Mouse (Mus musculus) common myeloid progenitor, adult 5-6 weeks (primary cell): ENCODE measurements around the gene Tmcc3. TPM values are rescaled to one million over a fixed set of nuclear protein-coding genes. Genes with fewer than 3 reads are reported as not detected.

Source experiments
- ATAC-seq: replicated peaks from 2 replicates; pipeline ENCODE4 v1.8.0; 2016; ENCODE audit warnings: low read depth, mild to moderate bottlenecking, moderate TSS enrichment, inconsistent platforms; ENCODE audit not compliant: poor library complexity, severe bottlenecking
- total RNA-seq: library from RNA; stranded (forward); fragments of 200-1000, 187-1606 nt; gene quantifications from 2 replicates; pipeline ENCODE4 v1.2.3, GENCODE M21; 2017

The Tmcc3 gene
- total RNA-seq, 1 experiment from 2014 or later, result 0.37 TPM

DNA sequence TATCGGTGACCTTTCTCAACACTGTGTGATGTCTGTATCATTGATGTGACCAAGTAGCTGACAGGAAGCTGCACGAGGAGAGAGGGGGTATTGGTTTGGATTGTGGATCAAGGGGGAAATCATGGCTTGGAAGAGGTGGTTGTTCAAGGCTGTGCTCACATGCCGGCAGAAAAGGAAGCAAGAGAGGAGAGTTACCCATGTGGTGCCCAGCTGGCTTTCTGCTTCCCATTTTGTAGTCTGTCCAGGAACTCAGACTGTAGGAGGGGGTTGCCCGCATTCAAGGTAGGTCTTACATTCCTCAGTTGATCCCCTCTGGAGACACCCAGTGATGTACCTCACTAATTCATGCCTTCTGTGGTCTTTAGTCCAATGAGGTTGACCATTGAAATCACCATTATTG is 42.3 kb downstream of the Tmcc3 start:
- peak; percentile 63 for ATAC-seq

DNA sequence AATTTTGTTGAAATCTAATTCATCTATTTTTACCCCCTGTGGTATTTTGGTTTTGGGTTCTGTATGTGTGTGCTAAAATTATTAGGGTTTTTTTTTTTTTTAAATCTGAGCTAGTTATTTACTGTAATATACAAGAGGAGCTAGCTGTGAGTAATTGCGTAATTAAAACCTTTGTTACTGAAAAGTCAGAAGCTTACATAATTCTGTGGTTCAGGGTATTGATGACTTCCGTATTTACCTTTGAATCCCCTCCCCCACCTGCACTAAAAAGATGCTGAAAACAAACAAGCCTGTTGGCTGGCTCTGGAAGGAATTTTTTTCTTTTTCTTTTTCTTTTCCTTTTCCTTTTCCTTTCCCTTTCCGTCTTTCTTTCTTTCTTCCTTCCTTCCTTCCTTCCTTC is 42.7 kb downstream of the Tmcc3 start:
- ATAC-seq, result 0 out of 2 replicates have a peak, but pooled peaks have one; percentile 41

DNA sequence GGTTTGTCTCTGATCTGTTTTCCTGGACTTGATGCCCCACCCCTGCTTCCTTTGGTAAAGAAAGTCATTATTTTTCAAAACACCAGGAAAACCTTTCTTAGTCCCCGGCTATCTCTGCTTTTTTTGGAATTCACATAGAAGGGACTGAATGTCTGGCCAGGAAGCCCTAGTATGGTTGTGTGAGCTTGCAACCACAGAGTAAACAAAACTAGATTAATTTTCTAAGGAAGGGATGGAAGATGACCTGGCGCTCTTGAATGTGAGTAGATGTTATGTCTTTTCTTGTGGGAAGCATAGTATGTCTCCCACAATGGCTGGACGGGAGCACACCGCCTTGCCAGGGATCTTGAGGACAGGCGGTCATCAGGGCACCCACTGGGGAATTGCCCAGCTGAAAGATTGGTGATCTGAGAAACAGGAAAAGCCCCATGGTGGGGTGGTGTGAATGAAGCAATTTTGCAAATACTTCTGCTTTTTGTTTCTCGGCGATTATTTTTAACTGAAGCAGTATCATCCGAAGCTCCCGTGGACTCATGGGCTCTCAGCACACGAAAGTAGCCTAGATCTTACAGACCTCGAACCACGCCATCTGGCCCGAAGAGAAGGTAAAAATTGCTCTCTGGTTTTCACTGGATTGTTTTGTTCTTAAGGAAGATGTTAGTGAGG is 44.9 kb downstream of the Tmcc3 start:
- peak; percentile 70 for ATAC-seq

DNA sequence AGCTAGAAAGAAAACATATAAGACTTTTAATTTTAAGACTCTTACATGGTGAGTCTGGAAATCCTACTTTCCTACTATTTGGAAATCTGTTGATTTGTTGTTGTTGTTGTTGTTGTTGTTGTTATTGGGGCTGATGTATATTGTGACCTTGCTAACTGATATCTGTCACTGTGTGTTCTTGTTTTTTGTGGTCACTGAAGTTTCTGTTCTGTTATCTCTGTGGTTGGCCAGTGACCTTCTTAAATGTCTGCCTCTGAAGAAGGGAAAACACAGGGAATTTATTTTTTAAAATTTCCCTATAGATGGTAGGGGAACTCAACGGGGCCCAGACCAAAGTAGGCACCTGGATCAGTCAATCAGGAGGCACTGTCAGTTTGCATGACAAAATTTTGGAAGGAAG is 48.9 kb downstream of the Tmcc3 start:
- no peak for ATAC-seq

DNA sequence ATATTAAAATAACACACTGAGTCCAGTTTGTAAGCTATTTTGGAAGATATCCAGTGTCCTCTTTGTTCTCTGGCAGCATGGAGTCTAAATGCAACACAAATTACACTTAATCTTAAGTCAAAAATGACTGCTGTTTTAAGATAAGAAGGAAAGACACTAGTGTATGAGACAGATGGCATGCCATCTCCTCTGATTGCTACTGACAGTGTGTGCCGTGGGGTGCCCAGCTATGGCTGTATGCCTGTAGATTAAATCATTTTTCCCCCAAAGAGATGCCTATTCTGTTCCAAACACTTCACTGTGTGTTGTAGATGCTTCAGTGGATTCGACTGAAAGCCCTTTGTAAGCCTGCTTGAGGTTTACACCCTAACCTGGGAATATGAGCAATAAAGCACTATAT is 59.5 kb downstream of the Tmcc3 start:
- peak; percentile 60; the same call in 1 of the 2 replicates for ATAC-seq

DNA sequence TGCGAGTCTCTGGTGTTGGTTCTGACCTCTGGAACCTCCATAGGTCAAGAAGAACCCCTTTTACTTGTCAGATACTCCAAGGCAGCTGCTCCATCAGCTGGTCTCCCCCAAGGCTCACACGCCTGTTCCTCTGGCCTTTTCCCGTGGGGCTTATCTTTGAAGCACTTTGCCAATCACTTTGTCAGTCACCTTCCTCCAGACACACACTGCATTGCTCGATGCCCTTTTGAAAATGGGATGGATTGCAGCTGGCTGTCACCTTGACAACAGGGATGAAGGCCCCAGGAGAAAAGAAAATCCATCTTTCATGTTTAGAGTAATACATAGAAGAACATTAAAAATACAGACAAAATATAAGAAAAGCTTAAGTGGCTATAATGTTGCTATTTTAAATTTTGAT is 65.2 kb downstream of the Tmcc3 start:
- no peak for ATAC-seq

DNA sequence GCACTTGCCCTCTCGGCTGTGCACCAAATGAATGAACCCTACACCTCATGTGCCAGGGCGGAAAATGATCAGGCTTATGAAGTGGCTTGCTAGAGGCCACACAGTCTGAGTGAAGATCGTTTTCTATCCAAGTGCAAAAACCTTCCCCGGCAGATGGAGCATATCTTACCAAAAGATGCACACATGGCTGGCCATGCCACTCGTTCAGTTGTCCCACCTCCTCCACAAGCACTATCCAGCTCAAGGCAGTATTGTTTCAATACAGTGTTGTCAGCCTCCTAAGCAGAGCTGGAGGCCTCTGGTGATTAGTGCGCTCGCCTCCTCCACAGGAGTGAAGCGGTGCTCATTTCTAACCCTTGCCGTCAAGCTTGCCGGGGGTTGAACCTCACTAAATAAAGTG is 66.1 kb downstream of the Tmcc3 start:
- ATAC-seq, result no peak; the same call in none of the 2 replicates

DNA sequence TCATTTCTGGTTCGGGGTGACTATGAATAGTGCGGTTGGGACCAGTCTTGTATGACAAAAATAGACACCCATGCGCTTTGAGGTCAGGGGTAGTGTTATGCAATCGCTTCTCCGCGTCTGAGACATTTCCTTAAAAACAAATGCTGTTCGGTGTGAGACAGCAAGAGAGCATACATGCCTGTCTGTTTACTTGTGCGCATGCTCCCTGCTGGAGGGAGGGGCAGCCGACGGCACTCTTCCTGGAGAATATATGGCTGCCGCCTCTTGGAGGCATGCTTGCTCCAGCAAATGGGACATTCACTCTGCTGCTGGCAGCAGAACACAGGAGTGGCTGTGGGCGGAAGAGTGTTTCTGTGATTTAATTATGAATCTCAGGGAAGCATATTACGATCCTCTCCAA is 66.6 kb downstream of the Tmcc3 start:
- peak; percentile 89 for ATAC-seq

DNA sequence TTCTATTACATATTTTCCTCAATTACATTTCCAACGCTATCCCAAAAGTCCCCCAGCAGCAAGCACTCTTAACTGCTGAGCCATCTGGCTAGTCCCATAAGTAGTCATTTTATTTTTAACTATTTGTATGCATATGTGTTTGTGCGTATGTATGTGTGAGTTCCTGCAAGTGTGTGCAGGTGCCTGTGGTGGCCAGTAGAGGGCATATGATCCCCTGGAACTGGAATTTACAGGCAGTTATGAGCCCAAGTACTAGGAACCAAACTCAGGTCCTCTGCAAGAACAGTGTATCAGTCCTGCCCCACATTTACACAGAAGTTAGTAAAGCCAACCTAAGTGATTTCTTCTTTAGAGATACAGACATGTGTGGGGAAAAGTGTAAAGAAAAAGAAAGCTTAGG is 68.3 kb downstream of the Tmcc3 start:
- no peak for ATAC-seq

DNA sequence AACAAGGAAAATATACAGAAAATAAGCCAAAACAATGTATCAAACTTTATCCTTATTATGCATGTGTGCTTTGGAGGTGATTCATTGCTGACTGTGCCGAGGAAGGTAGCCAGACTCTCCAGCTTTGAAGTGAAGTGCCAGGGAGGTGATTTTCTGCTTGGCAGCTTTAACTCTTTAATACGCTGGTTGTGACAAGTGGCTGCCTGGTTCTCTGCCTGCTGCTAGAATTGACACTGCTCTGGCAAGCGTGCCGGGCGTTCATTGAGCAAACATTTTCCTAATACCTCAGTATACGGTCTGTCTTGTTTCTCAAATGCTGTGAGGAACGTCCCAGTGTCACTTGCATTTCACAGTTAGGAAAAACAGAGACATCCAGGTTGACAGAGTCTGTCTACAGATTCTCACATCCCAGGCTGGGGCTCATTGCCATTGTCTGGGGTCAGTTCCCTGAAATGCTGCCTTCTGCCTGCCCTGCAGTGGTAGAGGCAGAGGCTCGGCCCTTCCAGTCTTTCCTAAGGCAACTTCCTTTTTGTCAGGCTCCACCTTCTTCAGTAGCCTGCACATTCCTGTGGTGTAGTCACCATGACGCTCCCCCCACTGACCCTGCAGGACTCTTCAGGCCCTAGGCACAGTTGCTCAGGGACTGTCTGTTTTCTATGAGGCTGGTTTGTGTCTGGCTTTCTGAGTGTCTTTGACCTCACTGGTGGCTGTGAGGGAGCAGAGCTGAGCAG is 69.1 kb downstream of the Tmcc3 start:
- peak; percentile 40 for ATAC-seq

DNA sequence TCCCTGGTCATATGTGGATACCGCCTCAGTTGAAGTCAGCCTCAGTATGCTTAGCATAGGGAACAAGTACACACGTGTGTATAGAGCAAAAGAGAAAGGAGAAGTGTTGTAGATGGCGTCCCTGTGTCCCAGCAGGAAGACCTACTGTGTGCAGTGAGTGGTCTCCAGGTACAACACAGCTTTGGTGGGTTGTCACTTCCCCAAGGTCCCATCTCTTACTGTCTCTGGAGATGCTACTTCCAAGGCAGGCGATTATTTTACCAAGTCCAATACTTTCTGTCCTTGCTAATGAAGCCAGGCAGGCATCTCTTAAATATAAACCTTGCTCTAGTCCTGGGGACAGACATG is 69.6 kb downstream of the Tmcc3 start:
- no peak for ATAC-seq

DNA sequence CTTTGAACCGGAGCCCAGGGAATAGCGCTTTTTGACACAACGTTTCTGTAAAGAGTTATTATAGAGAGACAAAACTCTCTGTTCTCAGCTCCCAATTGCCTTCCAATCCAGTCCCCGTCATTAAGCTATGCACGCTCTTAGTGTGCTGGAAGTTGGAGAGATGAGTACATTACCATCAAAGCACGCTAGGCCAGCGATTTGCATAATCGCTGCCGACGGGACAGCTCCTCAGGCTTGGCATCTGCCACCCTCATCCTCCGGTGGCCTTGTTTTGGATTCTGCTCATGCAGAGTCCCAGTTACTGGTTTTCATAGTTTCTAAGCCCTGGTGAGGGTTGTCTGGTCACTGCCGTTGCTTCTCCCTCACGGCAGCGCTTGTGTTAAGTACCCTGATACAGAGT is 70.9 kb downstream of the Tmcc3 start:
- no peak for ATAC-seq

DNA sequence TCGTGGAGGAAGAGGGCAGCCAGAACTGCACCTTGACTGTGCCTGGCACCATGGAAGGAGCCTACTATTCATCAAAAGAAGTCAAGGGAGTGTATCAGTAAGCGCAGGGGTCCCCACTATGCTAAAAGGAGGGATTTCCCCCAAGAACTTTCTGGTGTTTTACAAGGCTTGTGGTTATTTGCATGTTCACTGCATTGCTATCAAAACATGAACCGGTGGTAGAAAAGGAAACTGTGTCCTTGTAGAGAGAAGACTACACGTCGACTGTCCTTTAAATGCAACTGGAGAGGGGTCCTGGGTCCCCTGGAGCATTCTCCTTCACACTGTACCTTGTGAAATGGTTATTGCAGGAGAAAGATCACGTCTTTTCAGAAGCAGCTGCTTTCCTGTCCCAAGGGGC is 71.8 kb downstream of the Tmcc3 start:
- ATAC-seq, result no peak

DNA sequence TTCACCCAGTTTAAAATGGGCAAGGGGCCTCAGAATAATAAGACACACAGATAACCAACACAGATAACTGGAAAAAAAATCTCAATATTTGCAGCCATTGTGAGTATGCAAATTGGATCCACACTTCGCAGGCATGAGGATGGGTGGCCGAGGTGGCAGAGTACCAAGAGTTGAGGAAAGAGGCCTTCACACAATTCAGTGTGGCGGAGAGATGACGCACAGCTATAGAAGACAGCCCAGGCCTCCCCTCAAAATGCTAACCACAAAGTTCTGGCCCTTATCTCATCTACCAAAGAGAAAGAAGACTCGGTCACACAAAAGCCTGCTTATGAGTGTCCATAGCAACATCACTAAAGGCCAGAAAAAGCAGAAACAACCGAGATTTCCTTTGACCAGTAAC is 77.5 kb downstream of the Tmcc3 start:
- peak; percentile 73 for ATAC-seq

DNA sequence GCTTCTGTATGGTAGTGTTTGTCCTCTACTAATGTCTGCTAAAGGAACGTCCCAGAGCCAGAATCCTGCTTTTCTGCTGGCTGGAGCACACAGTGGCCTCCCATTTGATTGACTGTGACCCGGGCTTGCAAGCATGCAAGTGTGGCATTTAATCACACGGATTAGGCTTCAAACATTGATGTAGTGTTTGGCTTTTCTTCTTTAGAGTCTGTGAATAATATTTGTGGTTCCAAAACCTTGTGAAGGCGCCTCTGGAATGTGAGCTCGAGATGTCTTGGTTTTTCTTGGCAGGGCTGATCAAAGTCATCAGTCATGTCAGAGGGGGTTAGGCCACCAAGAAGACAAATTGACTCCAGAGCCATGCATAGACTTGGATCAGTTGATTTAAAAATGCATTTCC is 79.3 kb downstream of the Tmcc3 start:
- ATAC-seq, result no peak

- ATAC-seq, result no peak
Measured at GRCm38 (mm10) chr10:94394286-94394685, 82.5 kb downstream of the Tmcc3 start.

DNA sequence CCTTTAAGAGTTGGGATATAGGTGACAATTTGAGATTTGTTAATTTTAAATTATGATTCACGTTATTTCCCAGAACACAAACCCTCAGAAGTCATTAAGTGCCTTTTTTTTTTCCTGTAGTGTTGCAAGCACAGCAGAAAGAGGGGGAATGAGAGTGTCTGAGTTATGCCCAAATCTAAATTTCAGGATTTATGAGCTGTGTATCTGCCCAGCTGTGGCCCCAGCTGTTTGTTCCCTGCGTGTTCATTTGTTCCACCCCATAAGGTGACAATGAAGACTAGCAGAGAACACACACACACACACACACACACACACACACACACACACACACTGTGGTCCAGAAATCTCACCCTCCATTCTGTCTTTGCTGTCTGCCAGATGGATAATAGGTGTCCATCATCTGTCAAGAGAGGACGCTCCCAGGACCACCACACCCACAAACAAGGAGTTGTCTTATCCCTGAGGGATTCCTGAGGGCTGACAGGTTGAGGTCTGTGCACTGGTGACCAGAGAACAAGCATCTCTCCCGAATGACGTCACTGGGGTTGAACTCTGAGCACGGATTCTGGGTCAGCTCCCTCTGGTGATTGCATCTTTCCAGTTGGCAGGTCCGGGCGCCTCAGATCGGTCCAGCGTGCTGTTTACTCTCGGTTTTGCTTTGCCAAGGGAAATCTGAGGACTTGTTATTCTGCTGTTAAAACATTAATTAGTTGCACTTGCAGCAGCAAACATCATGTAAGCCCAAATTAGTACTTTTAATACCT is 86.3 kb downstream of the Tmcc3 start:
- ATAC-seq, result no peak

DNA sequence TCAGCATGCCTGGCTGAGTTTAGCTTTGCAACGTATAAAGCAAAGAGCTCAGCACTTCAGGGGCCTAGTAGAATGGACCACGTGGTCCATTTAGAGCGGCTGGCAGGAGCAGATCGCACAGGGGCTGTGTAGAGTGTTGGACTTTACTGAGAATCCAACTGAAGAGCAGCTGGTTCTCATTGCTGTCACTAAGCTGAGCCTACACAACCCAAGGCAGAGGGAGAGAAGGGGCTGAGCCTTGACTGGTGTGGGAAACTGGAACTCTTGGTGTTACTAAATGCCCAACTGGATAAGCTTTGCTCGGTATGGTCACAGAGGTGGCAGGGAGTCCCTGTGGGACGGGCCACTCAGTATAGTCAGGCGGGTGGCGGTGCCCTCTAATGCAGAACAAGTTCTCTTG is 89.1 kb downstream of the Tmcc3 start:
- ATAC-seq, result no peak

GRCm38 (mm10) chr10:94405456-94405855 is 93.7 kb downstream of the Tmcc3 start:
- ATAC-seq, result no peak

GRCm38 (mm10) chr10:94406821-94407220 is 95.1 kb downstream of the Tmcc3 start:
- ATAC-seq, result no peak
